Mouse (Mus musculus): ENCODE results near the gene Ubr3. TPM values are rescaled to one million over a fixed set of nuclear protein-coding genes. Genes with fewer than 3 reads are reported as not detected.
A peak's percentile ranks its signal among the peaks of the same experiment; 100 is the strongest.

The Ubr3 gene
- total RNA-seq, 1 experiment = 64.3 TPM

DNA sequence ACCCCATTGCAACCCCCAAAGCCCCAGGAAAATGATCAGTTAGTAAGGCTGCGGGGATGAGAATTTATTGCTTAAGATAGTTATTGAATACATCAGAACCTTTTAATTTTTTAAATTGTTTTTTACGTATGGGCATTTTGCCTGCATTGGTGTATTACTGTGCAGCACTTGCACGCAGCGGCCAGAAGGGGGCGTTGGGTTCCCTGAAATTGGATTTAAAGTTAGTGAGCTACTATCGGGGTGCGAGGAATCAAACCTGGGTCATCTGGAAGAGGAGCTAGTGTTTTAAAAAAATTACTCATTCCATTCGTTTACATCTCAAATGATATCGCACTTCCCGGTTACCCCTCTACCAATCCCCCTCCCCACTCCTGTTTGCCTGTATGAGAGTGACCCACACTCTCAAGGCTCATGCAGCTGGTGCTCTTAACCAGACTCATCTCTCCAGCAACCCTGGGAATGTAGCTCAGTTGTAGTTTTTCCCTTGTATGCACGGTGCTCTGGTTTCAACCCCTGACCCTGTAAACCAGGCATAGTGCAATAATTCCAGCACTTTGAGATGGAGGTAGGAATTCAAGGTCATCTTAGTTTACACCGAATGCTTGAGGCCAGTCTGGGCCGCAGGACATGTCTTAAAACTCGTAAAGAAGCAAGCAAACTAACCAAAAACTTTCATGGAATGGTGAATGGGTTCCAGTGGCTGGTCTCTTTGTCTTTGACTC, 1.4 kb upstream of the Ubr3 start:
- no peaks in the 10 kb centered on the region for H3K9me3 ChIP-seq (ENCODE audit: control insufficient read depth, insufficient read depth, low read depth, low read length)
- in situ Hi-C loops (cut with MboI; ENCODE audit: low sequenced_read_pairs in 2 of 2, unreplicated experiment in 2 of 2) = no loop called here
- no peaks in the 10 kb centered on the region for H3K36me3 ChIP-seq (ENCODE audit: control insufficient read depth, insufficient read depth, low read length, poor library complexity, severe bottlenecking)
- no peak for DNase-seq (ENCODE audit: low read depth, low spot score)
- peak overlapping the region in 1 of 2 experiments; percentile 12; a peak in 1 of 4 replicates for H3K4me3 ChIP-seq (ENCODE audit: insufficient read depth in 1 of 2, low read depth in 1 of 2, low read length in 2 of 2, poor library complexity in 1 of 2, severe bottlenecking in 1 of 2)
- H3K4me1 ChIP-seq (ENCODE audit: control insufficient read depth in 2 of 2, insufficient read depth in 2 of 2, low read length in 2 of 2, poor library complexity in 1 of 2) = peaks cover 14 to 25% of the 10 kb centered on the region in 2 experiments
- H3K9ac ChIP-seq (ENCODE audit: insufficient read depth, low read depth, low read length, poor library complexity, severe bottlenecking) = peak overlapping the region; percentile 50; the same call in 1 of the 2 replicates
- 0 out of 2 replicates have a peak, but pooled peaks have one; percentile 6 for TF ChIP-seq ZNF384 (IDR thresholded peaks at IDR 0.05; ENCODE audit: low read depth, low read length)
- TF ChIP-seq MAFK (IDR thresholded peaks at IDR 0.05; ENCODE audit: insufficient read depth, low read depth, low read length) = no peak
- H3K27ac ChIP-seq (ENCODE audit: insufficient read depth, low read depth, low read length, poor library complexity, severe bottlenecking) = peak overlapping the region; percentile 41; the same call in 1 of the 2 replicates

DNA sequence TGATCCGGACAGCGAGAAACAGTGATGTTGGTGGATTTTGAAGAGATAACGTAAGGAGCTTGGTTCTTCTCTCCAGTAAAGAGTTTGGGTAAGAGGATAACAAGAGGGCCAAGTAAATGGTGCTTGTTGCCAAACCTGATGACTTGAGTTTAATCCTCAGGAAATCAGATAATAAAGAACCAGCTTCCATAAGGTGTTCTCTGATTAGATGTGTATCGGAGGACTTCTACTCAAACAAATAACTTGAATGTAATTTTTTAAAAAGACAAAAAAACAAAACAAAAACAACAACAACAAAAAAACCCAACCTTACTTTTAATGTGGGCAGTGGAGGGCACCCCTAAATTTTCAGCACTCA, 843 bp upstream of the Ubr3 start:
- no peak for TF ChIP-seq ZNF384 (IDR thresholded peaks at IDR 0.05; ENCODE audit: low read depth, low read length)
- no peak for TF ChIP-seq CHD2 (IDR thresholded peaks at IDR 0.05; ENCODE audit: low read depth, low read length)
- TF ChIP-seq HCFC1 (IDR thresholded peaks at IDR 0.05; ENCODE audit: borderline replicate concordance, insufficient read depth, low read length) = no peak
- TF ChIP-seq MAFK (IDR thresholded peaks at IDR 0.05; ENCODE audit: insufficient read depth, low read depth, low read length) = no peak
- no peak for TF ChIP-seq ZC3H11A (IDR thresholded peaks at IDR 0.05; ENCODE audit: borderline replicate concordance, low read depth, low read length)
- H3K27ac ChIP-seq (ENCODE audit: insufficient read depth, low read depth, low read length, poor library complexity, severe bottlenecking) = peak overlapping the region; percentile 41; the same call in 1 of the 2 replicates
- peak overlapping the region in 1 of 2 experiments; percentile 91; a peak in 1 of 4 replicates for H3K4me3 ChIP-seq (ENCODE audit: insufficient read depth in 1 of 2, low read depth in 1 of 2, low read length in 2 of 2, poor library complexity in 1 of 2, severe bottlenecking in 1 of 2)
- no peaks in the 10 kb centered on the region for H3K9me3 ChIP-seq (ENCODE audit: control insufficient read depth, insufficient read depth, low read depth, low read length)
- no peaks in the 10 kb centered on the region for H3K36me3 ChIP-seq (ENCODE audit: control insufficient read depth, insufficient read depth, low read length, poor library complexity, severe bottlenecking)
- DNase-seq (ENCODE audit: low read depth, low spot score) = no peak
- H3K4me1 ChIP-seq (ENCODE audit: control insufficient read depth in 2 of 2, insufficient read depth in 2 of 2, low read length in 2 of 2, poor library complexity in 1 of 2) = peaks cover 14 to 25% of the 10 kb centered on the region in 2 experiments
- peak overlapping the region; percentile 50; the same call in 1 of the 2 replicates for H3K9ac ChIP-seq (ENCODE audit: insufficient read depth, low read depth, low read length, poor library complexity, severe bottlenecking)
- in situ Hi-C loops (cut with MboI; ENCODE audit: low sequenced_read_pairs in 2 of 2, unreplicated experiment in 2 of 2) = no loop called here

DNA sequence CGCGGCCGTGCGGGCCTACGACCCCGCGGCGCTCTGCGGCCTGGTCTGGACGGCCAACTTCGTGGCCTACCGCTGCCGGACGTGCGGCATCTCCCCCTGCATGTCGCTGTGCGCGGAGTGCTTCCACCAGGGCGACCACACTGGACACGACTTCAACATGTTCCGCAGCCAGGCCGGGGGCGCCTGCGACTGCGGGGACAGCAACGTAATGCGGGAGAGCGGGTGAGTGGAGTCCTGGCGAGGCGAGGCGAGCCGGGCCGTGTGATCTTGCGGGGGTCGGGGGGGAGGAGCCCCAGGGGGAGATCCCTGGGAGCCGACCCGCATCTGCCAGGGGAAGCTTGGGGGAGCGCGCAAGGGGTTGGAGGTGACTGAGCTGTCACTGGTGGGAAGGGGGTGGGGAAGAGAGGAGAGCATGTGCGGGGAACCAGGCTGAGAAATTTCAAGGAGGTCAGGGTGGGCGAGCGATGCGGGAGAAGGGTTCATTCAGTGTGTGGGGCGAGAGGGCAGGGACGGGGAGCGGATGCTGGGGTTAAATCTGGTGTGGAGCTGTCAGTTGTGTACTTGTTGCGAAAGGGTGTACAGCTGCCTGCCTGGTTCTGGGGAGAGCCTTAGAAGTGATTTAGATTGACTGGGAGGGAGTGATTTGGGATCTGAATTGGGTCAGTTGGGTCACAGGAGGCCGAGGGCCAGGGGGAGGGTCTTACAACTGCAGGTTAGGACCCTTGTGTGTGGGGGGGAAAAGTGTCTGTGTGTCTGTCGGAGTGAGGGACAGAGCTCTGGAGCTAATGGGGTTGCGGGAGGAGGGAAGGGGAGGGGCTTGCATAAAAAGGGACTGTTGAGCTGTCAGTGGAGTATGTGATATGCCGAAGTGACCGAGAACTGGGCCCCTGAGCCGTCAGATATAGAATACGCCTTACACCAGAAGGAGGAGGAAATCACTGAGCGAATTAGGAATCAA, 851 bp downstream of the Ubr3 start:
- no peak for DNase-seq (ENCODE audit: low read depth, low spot score)
- no peaks in the 10 kb centered on the region for H3K36me3 ChIP-seq (ENCODE audit: control insufficient read depth, insufficient read depth, low read length, poor library complexity, severe bottlenecking)
- in situ Hi-C loops (cut with MboI; ENCODE audit: low sequenced_read_pairs in 2 of 2, unreplicated experiment in 2 of 2) = no loop called here

DNA sequence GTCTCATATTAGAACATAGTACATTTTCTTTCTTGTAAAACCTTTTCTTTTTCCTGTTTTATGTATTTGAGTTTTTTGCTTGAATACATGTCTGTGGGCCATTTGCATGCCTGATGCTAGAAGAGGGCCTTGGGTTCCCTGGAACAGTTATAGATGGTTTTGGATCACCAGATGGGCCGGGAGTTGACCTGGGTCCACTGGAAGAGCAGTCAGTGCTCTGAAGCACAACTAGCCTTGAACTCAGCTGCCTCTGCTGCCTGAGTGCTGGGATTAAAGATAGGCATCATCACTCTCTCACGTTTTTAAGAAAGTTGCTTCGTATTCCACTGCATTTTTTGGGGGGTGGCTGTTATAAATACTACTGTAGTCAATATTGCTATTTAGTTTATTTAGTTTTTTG, 6.5 kb downstream of the Ubr3 start:
- H3K4me3 ChIP-seq (ENCODE audit: insufficient read depth in 1 of 2, low read depth in 1 of 2, low read length in 2 of 2, poor library complexity in 1 of 2, severe bottlenecking in 1 of 2) = no peak overlapping the region
- in situ Hi-C loops (cut with MboI; ENCODE audit: low sequenced_read_pairs in 2 of 2, unreplicated experiment in 2 of 2) = no loop called here

More for the DNA sequence above, 851 bp downstream of the Ubr3 start:
- Histone ChIP-seq H3K4me1 (ENCODE audit: control insufficient read depth in 2 of 2, insufficient read depth in 2 of 2, low read length in 2 of 2, poor library complexity in 1 of 2) (peaks cover 9 to 13% of the 10 kb centered on the region in 2 experiments), H3K9ac (ENCODE audit: insufficient read depth, low read depth, low read length, poor library complexity, severe bottlenecking) (peak overlapping the region; percentile 97), H3K4me3 (ENCODE audit: insufficient read depth in 1 of 2, low read depth in 1 of 2, low read length in 2 of 2, poor library complexity in 1 of 2, severe bottlenecking in 1 of 2) (peak overlapping the region; percentile 91 to 98), H3K27ac (ENCODE audit: insufficient read depth, low read depth, low read length, poor library complexity, severe bottlenecking) (peak overlapping the region; percentile 54; the same call in 1 of the 2 replicates), H3K9me3 (ENCODE audit: control insufficient read depth, insufficient read depth, low read depth, low read length) (no peaks in the 10 kb centered on the region)
- TF ChIP-seq CHD2 (IDR thresholded peaks at IDR 0.05; ENCODE audit: low read depth, low read length) = no peak
- TF ChIP-seq ZNF384 (IDR thresholded peaks at IDR 0.05; ENCODE audit: low read depth, low read length) = no peak
- no peak; the same call in 1 of the 2 replicates for TF ChIP-seq HCFC1 (IDR thresholded peaks at IDR 0.05; ENCODE audit: borderline replicate concordance, insufficient read depth, low read length)
- TF ChIP-seq ZC3H11A (IDR thresholded peaks at IDR 0.05; ENCODE audit: borderline replicate concordance, low read depth, low read length) = no peak
- no peak for TF ChIP-seq MAFK (IDR thresholded peaks at IDR 0.05; ENCODE audit: insufficient read depth, low read depth, low read length)

More for the DNA sequence above, 6.5 kb downstream of the Ubr3 start:
- H3K4me1 ChIP-seq (ENCODE audit: control insufficient read depth in 2 of 2, insufficient read depth in 2 of 2, low read length in 2 of 2, poor library complexity in 1 of 2) = peaks cover 0 to under 1% of the 10 kb centered on the region in 2 experiments; a peak in 3 of 4 replicates
- H3K9me3 ChIP-seq (ENCODE audit: control insufficient read depth, insufficient read depth, low read depth, low read length) = no peaks in the 10 kb centered on the region
- DNase-seq (ENCODE audit: low read depth, low spot score) = no peak
- no peak overlapping the region for H3K27ac ChIP-seq (ENCODE audit: insufficient read depth, low read depth, low read length, poor library complexity, severe bottlenecking)
- TF ChIP-seq ZNF384 (IDR thresholded peaks at IDR 0.05; ENCODE audit: low read depth, low read length) (no peak), MAFK (IDR thresholded peaks at IDR 0.05; ENCODE audit: insufficient read depth, low read depth, low read length) (no peak), HCFC1 (IDR thresholded peaks at IDR 0.05; ENCODE audit: borderline replicate concordance, insufficient read depth, low read length) (no peak), ZC3H11A (IDR thresholded peaks at IDR 0.05; ENCODE audit: borderline replicate concordance, low read depth, low read length) (no peak), CHD2 (IDR thresholded peaks at IDR 0.05; ENCODE audit: low read depth, low read length) (no peak)
- no peak overlapping the region for H3K9ac ChIP-seq (ENCODE audit: insufficient read depth, low read depth, low read length, poor library complexity, severe bottlenecking)
- no peaks in the 10 kb centered on the region for H3K36me3 ChIP-seq (ENCODE audit: control insufficient read depth, insufficient read depth, low read length, poor library complexity, severe bottlenecking)
